Mouse (Mus musculus): ENCODE data around the gene Gm21860. TPM values are rescaled to one million over a fixed set of nuclear protein-coding genes. Genes with fewer than 3 reads are reported as not detected.

Gene Gm21860
- total RNA-seq, 2 experiments from 2014 or later = not detected

Other genes with a start within 250 kb of the Gm21860 start
- not detected for gene Gm47283, start 29.9 kb upstream of the Gm21860 start, total RNA-seq (2021)
- gene Gm21748, start 84.4 kb upstream of the Gm21860 start, total RNA-seq (2021) = not detected

Data from gastrocnemius, postnatal 25 days (tissue).